Mouse (Mus musculus) limb, embryonic 12.5 days (tissue): Measurements from ENCODE around the gene Scn4a. TPM values are rescaled to one million over a fixed set of nuclear protein-coding genes. Genes with fewer than 3 reads are reported as not detected.

Experiments
- ATAC-seq: fragments of 200-750 bp; cut with Nextera tagmentation; 2 replicates; pipeline ENCODE4 v1.8.0; 2017; ENCODE audit warnings: low read depth, moderate TSS enrichment; ENCODE audit not compliant: insufficient number of reproducible peaks, insufficient read depth, low FRiP score, low TSS enrichment
- H3K27ac ChIP-seq: fragments of 300-500 bp; sonication (generic); 2 replicates; pipeline ENCODE4 v1.5.1; 2016; ENCODE audit warnings: mild to moderate bottlenecking, moderate library complexity
- H3K27me3 ChIP-seq: fragments of 300-500 bp; sonication (generic); 2 replicates; pipeline ENCODE4 v1.6.1; 2016; ENCODE audit warnings: mild to moderate bottlenecking, moderate library complexity
- H3K36me3 ChIP-seq: fragments of 300-500 bp; sonication (generic); 2 replicates; pipeline ENCODE4 v1.6.1; 2016; ENCODE audit warnings: mild to moderate bottlenecking, moderate library complexity
- H3K4me1 ChIP-seq: fragments of 300-500 bp; sonication (generic); replicated peaks from 2 replicates; pipeline ENCODE4 v1.6.1; 2016
- H3K4me2 ChIP-seq: fragments of 300-500 bp; sonication (generic); 2 replicates; pipeline ENCODE4 v1.6.1; 2016; ENCODE audit warnings: mild to moderate bottlenecking, moderate library complexity
- H3K4me3 ChIP-seq: fragments of 300-500 bp; sonication (generic); replicated peaks from 2 replicates; pipeline ENCODE4 v1.5.1; 2016; ENCODE audit warnings: mild to moderate bottlenecking
- H3K9ac ChIP-seq: fragments of 300-500 bp; sonication (generic); replicated peaks from 2 replicates; pipeline ENCODE4 v1.6.1; 2016; ENCODE audit warnings: mild to moderate bottlenecking, moderate library complexity
- H3K9me3 ChIP-seq: fragments of 300-500 bp; sonication (generic); 2 replicates; pipeline ENCODE4 v1.6.1; 2016; ENCODE audit warnings: mild to moderate bottlenecking, moderate library complexity
- WGBS: fragments of 180-500 bp; shearing (Covaris S2); methylation state at CpG from one replicate; pipeline ENCODE4 v1.1.7; 2016; 5-methylcytosine and 5-hydroxymethylcytosine counted together
- polyA plus RNA-seq: library from polyadenylated mRNA; unstranded; fragments of >200 nt; fragmentation: Nextera tagmentation; extraction: Ambion mirVana; gene quantifications from 2 replicates; pipeline ENCODE4 v1.2.1, GENCODE M21; 2016

Scn4a gene
- polyA plus RNA-seq, 1 experiment from 2014 or later = 0.25 TPM

DNA sequence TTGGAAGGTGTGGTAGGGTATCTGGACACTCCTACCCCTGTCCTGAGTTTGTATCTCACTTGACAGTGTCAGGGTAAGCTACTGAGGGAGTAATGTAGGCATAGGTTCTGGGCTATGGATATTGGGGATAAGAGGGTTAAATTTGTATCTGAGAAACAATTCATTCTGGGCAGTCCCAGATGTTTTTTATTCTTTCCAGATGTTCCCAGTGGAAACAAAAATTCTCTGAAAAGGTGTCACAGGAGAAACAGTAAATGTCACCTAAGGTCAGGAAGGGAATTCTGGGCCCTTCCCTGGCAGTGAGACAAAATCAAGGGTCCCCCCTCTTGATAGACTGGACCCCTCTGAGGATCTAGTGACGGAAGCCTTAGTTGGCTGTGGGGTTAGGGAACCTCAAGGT is 36.7 kb downstream of the Scn4a start:
- Histone ChIP-seq H3K27me3 (no peaks in the 10 kb centered on the region), H3K4me3 (no peak overlapping the region), H3K36me3 (no peaks in the 10 kb centered on the region), H3K9me3 (no peaks in the 10 kb centered on the region), H3K27ac (0 out of 2 replicates have a peak overlapping the region, but pooled peaks have one; percentile 23), H3K4me2 (no peak overlapping the region), H3K4me1 (peaks cover 60% of the 10 kb centered on the region), H3K9ac (no peak overlapping the region)
- no peak for ATAC-seq
- 18% methylated on average over 1 of the region's 1 CpGs for WGBS

DNA sequence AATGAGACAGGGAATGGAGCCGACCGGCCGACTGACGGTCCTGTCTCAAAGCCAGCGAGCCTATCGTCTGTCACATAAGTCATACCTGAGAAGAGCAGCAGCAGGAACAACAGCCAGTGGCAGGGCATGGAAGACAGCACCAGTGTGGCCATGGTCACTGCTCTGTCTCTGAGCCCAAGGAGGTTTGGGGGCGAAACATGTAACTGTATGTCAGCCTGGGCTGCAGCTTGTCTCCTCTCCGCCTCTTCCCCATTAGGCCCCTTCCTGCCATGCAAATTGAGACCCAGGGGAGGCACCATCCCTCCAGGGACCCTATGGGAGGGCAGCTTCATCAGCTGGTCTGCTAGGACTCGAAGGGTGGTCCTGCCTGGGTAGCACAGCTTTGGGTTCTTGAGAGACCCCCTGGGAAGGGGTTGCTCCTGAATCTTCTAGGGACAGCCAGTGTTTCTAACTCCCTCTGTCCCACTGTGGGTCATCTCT is 38.7 kb downstream of the Scn4a start, which contains the start of gene Cd79b:
Gene Cd79b, minus strand, starts transcription at position 430 of the 480 bp plus-strand sequence.
- H3K9me3 ChIP-seq = no peaks in the 10 kb centered on the region
- no peak within 1 kb of the TSS for H3K4me2 ChIP-seq
- H3K27ac ChIP-seq = peak within 1 kb of the TSS; percentile 53
- no peaks in the 10 kb centered on the region for H3K27me3 ChIP-seq
- ATAC-seq = no peak
- no peaks in the 10 kb centered on the region for H3K36me3 ChIP-seq
- WGBS = 24% methylated on average over 9 of the region's 9 CpGs
- H3K9ac ChIP-seq = no peak within 1 kb of the TSS
- H3K4me1 ChIP-seq = peaks cover 56% of the 10 kb centered on the region
- no peak within 1 kb of the TSS for H3K4me3 ChIP-seq

DNA sequence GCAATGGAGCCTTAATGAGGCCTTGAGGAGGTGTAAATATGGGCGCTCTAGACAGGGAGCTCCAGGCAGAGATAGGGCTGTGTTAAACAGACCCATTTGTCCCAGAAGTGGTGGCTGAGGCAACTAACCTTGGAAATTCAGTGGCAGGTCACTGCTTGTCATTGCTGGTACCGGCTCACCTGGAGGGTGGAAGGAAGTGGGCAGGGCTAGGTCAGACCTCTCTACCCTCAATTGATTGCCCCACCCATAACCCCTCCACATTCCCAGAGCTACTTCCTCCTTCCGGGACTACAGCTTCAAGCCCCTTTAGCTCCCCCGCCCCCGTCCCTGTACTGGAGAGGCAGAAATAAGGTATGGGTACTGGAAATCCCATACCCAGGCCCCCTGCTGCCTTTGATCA is 39.6 kb downstream of the Scn4a start:
- Histone ChIP-seq H3K27me3 (no peaks in the 10 kb centered on the region), H3K4me1 (peaks cover 48% of the 10 kb centered on the region), H3K27ac (peak overlapping the region; percentile 53; the same call in 1 of the 2 replicates), H3K4me3 (no peak overlapping the region), H3K36me3 (no peaks in the 10 kb centered on the region), H3K4me2 (no peak overlapping the region), H3K9me3 (no peaks in the 10 kb centered on the region), H3K9ac (no peak overlapping the region)
- no peak for ATAC-seq
- WGBS = 36% methylated on average over 5 of the region's 5 CpGs

DNA sequence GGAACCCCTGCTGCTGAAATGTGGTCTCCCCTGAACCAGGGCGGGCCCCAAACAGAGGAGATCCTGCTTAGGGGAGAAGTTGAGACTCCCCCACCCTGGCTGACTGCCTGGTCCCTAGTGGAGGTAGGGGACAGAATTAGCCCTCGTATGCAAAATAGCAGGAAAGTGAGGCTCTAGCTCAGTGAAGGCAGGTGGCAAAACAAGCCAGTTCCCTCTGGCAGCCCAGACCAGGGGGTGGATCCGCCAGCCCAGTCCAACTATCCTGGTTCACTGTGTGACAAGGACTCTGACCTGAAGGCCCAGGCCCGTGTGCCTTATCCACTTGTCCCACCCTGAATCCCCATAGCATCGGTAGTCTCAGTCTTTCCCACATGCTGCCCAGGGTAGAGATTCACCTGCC is 43.0 kb downstream of the Scn4a start:
- no peak for ATAC-seq
- 63% methylated on average over 5 of the region's 5 CpGs for WGBS
- H3K9ac ChIP-seq = no peak overlapping the region
- H3K9me3 ChIP-seq = no peaks in the 10 kb centered on the region
- H3K27me3 ChIP-seq = no peaks in the 10 kb centered on the region
- no peak overlapping the region for H3K27ac ChIP-seq
- H3K4me3 ChIP-seq = no peak overlapping the region
- no peaks in the 10 kb centered on the region for H3K36me3 ChIP-seq
- H3K4me1 ChIP-seq = peaks cover 21% of the 10 kb centered on the region
- no peak overlapping the region for H3K4me2 ChIP-seq

DNA sequence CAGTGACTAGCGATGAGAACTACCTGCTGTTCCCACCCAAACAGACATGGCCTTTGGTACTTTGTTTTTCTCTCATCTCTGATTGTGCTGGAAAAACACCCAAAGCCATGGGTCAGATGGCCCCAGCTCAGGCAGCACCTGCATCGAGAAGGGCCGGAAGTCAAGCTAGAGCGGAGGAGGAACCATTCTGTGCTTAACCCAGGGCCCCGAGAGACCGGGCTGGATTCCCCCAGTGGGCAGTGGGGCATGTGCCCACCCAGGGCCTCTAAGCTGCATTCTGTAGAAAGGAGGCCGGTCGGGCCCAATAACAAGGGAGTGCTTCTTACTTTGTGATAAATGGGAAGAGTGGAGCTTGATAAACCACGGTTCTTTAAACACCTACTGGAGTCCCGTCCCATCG is 44.9 kb downstream of the Scn4a start:
- ATAC-seq = no peak
- Histone ChIP-seq H3K9me3 (no peaks in the 10 kb centered on the region), H3K9ac (no peak overlapping the region), H3K4me1 (peaks cover 5% of the 10 kb centered on the region), H3K27me3 (no peaks in the 10 kb centered on the region), H3K36me3 (no peaks in the 10 kb centered on the region), H3K4me2 (no peak overlapping the region), H3K27ac (0 out of 2 replicates have a peak overlapping the region, but pooled peaks have one; percentile 7), H3K4me3 (no peak overlapping the region)
- 94% methylated on average over 11 of the region's 11 CpGs for WGBS

DNA sequence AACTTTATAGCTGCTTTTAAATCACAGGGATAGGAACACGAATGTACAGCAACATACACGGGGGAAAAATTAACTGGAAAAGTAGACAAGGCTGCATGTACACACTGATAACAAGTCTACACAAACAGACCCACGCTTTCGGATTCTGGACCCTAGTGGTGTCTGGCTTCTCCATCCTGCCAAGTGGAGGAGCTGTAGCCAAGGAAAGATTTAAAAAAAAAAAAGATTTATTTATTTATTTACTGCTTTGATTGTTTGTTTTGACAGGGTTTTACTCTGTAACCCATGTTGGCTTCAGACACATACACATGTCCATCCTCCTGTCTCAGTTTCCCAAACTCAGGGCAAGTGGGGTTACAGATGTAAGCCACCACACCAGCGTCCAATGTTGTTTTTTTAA is 45.7 kb downstream of the Scn4a start:
- no peak overlapping the region for H3K4me2 ChIP-seq
- no peak for ATAC-seq
- H3K9me3 ChIP-seq = no peaks in the 10 kb centered on the region
- no peak overlapping the region for H3K27ac ChIP-seq
- 72% methylated on average over 5 of the region's 5 CpGs for WGBS
- H3K36me3 ChIP-seq = no peaks in the 10 kb centered on the region
- no peak overlapping the region for H3K4me3 ChIP-seq
- H3K9ac ChIP-seq = no peak overlapping the region
- H3K27me3 ChIP-seq = no peaks in the 10 kb centered on the region
- H3K4me1 ChIP-seq = no peaks in the 10 kb centered on the region; the same call in 1 of the 2 replicates

DNA sequence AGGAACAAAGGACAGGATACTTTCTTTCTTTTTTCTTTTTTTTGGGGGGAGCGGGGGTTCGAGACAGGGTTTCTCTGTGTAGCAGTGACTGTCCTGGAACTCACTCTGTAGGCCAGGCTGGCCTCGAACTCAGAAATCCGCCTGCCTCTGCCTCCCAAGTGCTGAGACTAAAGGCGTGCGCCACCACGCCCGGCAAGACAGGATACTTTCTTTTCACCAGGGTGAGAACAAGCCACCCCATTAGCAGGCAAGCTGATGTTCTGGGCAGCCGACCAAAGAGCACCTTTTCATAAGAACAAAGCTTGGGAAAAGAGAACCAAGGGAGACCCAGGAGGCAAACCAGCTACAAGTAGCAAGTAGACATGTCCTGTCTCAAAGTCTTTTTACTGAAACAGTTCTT is 46.3 kb downstream of the Scn4a start:
- 80% methylated on average over 9 of the region's 9 CpGs for WGBS

DNA sequence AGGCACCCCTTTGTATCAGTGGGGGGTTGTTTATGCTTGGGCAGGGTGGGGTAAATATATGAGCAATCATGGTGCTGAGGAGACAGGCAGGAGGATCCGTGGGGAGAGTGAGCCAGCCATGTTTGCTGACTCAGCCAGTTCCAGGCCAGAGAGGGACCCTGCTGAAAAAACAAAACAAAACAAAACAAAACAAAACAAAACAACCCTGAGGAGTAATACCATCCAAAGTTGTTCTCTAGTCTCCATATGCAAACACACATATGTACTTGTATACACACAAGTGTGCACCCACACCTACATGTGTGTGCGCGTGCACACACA is 47.1 kb downstream of the Scn4a start:
- H3K36me3 ChIP-seq = no peaks in the 10 kb centered on the region
- H3K27ac ChIP-seq = no peak overlapping the region
- H3K9ac ChIP-seq = no peak overlapping the region
- no peaks in the 10 kb centered on the region; the same call in 1 of the 2 replicates for H3K4me1 ChIP-seq
- no peak overlapping the region for H3K4me3 ChIP-seq
- no peak overlapping the region for H3K4me2 ChIP-seq
- no peaks in the 10 kb centered on the region for H3K9me3 ChIP-seq
- H3K27me3 ChIP-seq = no peaks in the 10 kb centered on the region
- no peak for ATAC-seq
- WGBS = 81% methylated on average over 3 of the region's 3 CpGs

More for the DNA sequence above, 46.3 kb downstream of the Scn4a start:
- Histone ChIP-seq H3K9ac (no peak overlapping the region), H3K36me3 (no peaks in the 10 kb centered on the region), H3K27me3 (no peaks in the 10 kb centered on the region), H3K4me1 (no peaks in the 10 kb centered on the region; the same call in 1 of the 2 replicates), H3K27ac (no peak overlapping the region), H3K4me2 (no peak overlapping the region), H3K4me3 (no peak overlapping the region), H3K9me3 (no peaks in the 10 kb centered on the region)
- no peak for ATAC-seq

DNA sequence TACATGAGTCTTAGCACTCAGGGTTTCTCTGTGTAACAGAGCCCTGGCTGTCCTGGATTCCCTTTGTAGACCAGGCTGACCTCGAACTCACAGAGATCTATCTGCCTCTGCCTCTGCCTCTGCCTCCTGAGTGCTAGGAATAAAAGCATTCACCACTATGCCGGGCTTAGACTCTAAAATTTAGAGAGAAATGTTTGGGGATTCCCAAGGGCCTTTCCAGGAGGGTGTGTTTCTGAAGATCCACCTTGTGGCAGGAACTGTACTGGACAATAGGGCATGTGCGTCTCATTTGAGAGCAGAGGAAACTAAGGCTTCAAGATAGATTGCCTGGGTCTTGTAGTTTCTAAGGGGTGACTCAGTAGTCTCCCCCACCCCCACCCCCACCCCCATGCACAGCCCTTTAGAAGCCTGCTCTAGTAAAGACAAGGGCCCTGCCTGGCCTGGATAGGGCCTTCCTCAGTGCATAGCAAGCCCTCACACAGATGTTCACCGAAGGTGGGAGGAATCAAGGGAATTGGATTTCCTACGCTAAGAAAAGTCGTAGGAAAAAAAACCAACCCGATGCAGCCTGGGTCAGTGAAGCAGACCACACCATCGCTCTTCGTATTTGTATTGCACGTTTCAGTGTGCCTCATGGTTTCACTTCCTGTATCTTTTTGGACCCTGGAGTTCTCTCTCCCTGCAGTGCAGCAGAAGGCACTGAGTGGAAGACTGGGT is 47.6 kb downstream of the Scn4a start:
- no peak for ATAC-seq
- no peaks in the 10 kb centered on the region; the same call in 1 of the 2 replicates for H3K4me1 ChIP-seq
- no peak overlapping the region for H3K27ac ChIP-seq
- H3K4me2 ChIP-seq = no peak overlapping the region
- no peaks in the 10 kb centered on the region for H3K9me3 ChIP-seq
- H3K36me3 ChIP-seq = no peaks in the 10 kb centered on the region
- 80% methylated on average over 10 of the region's 10 CpGs for WGBS
- H3K9ac ChIP-seq = no peak overlapping the region
- no peaks in the 10 kb centered on the region for H3K27me3 ChIP-seq
- no peak overlapping the region for H3K4me3 ChIP-seq

DNA sequence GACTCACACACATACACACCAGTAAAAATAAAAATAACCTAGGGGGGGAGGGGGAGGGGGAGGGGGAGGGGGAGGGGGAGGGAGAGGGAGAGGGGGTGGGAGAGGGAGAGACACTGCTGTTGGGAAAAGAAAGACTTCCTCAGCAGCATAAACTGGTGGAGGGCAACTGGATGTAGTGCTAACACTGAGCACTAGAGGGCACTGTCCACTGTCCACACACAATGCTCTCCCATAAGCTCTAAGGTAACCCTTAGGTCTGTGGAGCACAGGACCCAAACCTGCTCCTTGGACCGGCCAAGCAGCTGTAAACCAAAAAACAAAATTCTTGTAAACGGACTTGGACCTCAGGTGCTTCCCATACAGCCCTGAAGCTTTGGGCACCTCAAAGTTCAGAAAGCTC is 50.5 kb downstream of the Scn4a start:
- no peaks in the 10 kb centered on the region for H3K4me1 ChIP-seq
- H3K4me3 ChIP-seq = no peak overlapping the region
- WGBS = 17% methylated on average over 2 of the region's 2 CpGs
- H3K27ac ChIP-seq = no peak overlapping the region
- no peaks in the 10 kb centered on the region for H3K27me3 ChIP-seq
- ATAC-seq = no peak
- no peaks in the 10 kb centered on the region for H3K9me3 ChIP-seq
- no peak overlapping the region for H3K4me2 ChIP-seq
- no peaks in the 10 kb centered on the region for H3K36me3 ChIP-seq
- H3K9ac ChIP-seq = no peak overlapping the region

DNA sequence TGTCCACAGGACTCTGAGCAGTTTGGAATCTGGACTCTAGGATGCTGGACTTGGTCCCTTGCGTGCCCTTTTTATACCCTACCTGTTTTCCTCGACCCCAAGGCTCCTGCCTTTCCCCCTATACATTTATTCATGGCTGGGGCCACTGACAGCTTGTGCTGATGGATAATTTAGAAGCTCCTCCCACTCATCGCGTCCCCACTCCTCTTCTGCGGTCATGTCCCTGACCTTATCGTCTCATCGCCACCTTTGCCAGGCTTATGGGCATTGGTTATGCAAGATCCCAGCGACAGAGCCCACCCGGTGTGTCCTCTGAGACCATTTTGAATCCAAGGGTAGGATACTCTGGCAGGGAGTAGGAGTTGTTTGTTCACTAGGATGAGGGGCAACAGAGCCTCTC is 51.3 kb downstream of the Scn4a start, which contains the start of gene Gh:
Gene Gh, minus strand, starts transcription at position 101 of the 400 bp plus-strand sequence.
- Histone ChIP-seq H3K27me3 (no peaks in the 10 kb centered on the region), H3K4me2 (no peak within 1 kb of the TSS), H3K27ac (no peak within 1 kb of the TSS), H3K9me3 (no peaks in the 10 kb centered on the region), H3K9ac (no peak within 1 kb of the TSS), H3K36me3 (no peaks in the 10 kb centered on the region), H3K4me1 (no peaks in the 10 kb centered on the region), H3K4me3 (no peak within 1 kb of the TSS)
- 81% methylated on average over 9 of the region's 9 CpGs for WGBS
- ATAC-seq = no peak

DNA sequence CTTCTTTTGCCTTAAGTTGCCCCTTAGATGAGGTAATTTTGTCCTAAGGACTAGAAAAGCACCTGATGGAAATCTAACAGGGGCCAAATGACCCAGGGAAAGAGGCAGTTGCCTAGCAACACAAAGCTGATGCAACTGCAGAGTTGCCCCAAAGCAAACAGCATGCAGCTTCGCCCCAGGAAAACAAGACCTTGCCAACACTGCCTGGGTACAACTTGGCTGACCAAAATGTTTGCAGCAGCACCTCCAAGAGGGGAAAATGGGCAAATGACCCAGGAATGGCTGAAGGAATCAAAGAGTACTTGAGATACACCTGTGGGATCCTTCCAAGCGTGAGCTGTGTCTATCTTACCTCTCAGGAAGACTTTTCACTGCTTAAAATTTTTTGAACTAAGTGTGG is 61.2 kb downstream of the Scn4a start:
- no peak overlapping the region for H3K9ac ChIP-seq
- H3K4me3 ChIP-seq = no peak overlapping the region
- 94% methylated on average over 2 of the region's 2 CpGs for WGBS
- H3K36me3 ChIP-seq = no peaks in the 10 kb centered on the region
- H3K27ac ChIP-seq = no peak overlapping the region
- H3K4me1 ChIP-seq = no peaks in the 10 kb centered on the region
- no peaks in the 10 kb centered on the region for H3K9me3 ChIP-seq
- no peak overlapping the region for H3K4me2 ChIP-seq
- ATAC-seq = no peak
- no peaks in the 10 kb centered on the region for H3K27me3 ChIP-seq
